Mouse (Mus musculus): Measurements from ENCODE around the gene Asic2.
A peak's percentile ranks its signal among the peaks of the same experiment; 100 is the strongest.

DNA sequence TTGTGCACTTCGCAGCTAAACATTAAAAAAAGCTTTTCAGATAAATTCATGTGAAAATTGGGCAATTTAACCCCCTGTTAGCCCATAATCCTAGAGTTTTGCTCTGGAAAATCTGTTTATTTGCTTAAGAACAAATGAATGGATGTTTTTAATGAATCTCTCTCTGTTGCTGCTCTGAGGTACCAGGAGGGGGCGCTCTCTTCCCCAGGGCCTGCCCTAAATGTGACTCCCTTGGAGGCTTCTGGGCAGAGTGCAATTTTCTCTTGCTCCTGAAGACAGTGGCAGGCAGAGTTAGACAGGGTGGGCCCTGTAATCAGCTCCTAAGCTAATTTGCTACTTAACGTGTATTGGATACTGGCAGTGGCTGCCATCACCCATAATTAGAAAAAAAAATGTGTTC is 3.8 kb upstream of the Asic2 start:
- TF ChIP-seq CTCF (conservative IDR thresholded peaks at IDR 0.05; ENCODE audit: low read length) (peak; percentile 83), POU5F1 (IDR thresholded peaks at IDR 0.05; ENCODE audit: borderline replicate concordance, low read length) (no peak), NANOG (IDR thresholded peaks at IDR 0.05; ENCODE audit: borderline replicate concordance, low read length) (no peak)

Data from E14TG2a.4 (cell line).